Mouse (Mus musculus): ENCODE data around the gene Psme2. TPM values are rescaled to one million over a fixed set of nuclear protein-coding genes. Genes with fewer than 3 reads are reported as not detected.
A peak's percentile ranks its signal among the peaks of the same experiment; 100 is the strongest.

Psme2 gene
- polyA plus RNA-seq, 1 experiment from 2014 or later = 366 TPM

GRCm38 (mm10) chr14:55577871-55578667 is 12.8 kb downstream of the Psme2 start, which contains the start of gene Psme1:
Psme1 (plus strand) TSS chr14:55578123.
- H3K4me3 ChIP-seq (replicated peaks) = peak within 1 kb of the TSS; percentile 79
- peaks cover 10% of the 10 kb centered on the region for H3K4me1 ChIP-seq (replicated peaks)
- H3K4me2 ChIP-seq (replicated peaks) = peak within 1 kb of the TSS; percentile 79
- H3K27ac ChIP-seq = peak within 1 kb of the TSS; percentile 88
- peak; percentile 94 for ATAC-seq
- under 1% methylated on average over 32 of the region's 32 CpGs for WGBS
- no peaks in the 10 kb centered on the region for H3K27me3 ChIP-seq (replicated peaks)
- no peaks in the 10 kb centered on the region for H3K9me3 ChIP-seq
- peaks cover 13% of the 10 kb centered on the region for H3K36me3 ChIP-seq
- peak within 1 kb of the TSS; percentile 92 for H3K9ac ChIP-seq

- Histone ChIP-seq H3K27me3 (replicated peaks) (no peaks in the 10 kb centered on the region), H3K27ac (no peak overlapping the region), H3K4me3 (replicated peaks) (no peak overlapping the region), H3K4me1 (replicated peaks) (peaks cover 10% of the 10 kb centered on the region), H3K36me3 (peaks cover 10% of the 10 kb centered on the region), H3K4me2 (replicated peaks) (no peak overlapping the region), H3K9ac (no peak overlapping the region), H3K9me3 (no peaks in the 10 kb centered on the region)
- WGBS = 80% methylated on average over 16 of the region's 16 CpGs
- ATAC-seq = no peak
Measured at GRCm38 (mm10) chr14:55576376-55576775, 14.5 kb downstream of the Psme2 start.

GRCm38 (mm10) chr14:55575711-55576110 is 15.2 kb downstream of the Psme2 start:
- no peak overlapping the region for H3K9ac ChIP-seq
- no peaks in the 10 kb centered on the region for H3K9me3 ChIP-seq
- no peak overlapping the region for H3K27ac ChIP-seq
- H3K36me3 ChIP-seq = peaks cover 6% of the 10 kb centered on the region; the same call in 1 of the 2 replicates
- no peak overlapping the region for H3K4me2 ChIP-seq (replicated peaks)
- WGBS = 70% methylated on average over 13 of the region's 13 CpGs
- H3K4me1 ChIP-seq (replicated peaks) = peaks cover 10% of the 10 kb centered on the region
- no peak overlapping the region for H3K4me3 ChIP-seq (replicated peaks)
- ATAC-seq = no peak
- H3K27me3 ChIP-seq (replicated peaks) = no peaks in the 10 kb centered on the region

GRCm38 (mm10) chr14:55575302-55575701 is 15.6 kb downstream of the Psme2 start, which contains the start of gene Fitm1:
Fitm1 (plus strand) TSS chr14:55575617.
- WGBS = 65% methylated on average over 8 of the region's 8 CpGs
- Histone ChIP-seq H3K4me1 (replicated peaks) (peaks cover 10% of the 10 kb centered on the region), H3K27ac (no peak within 1 kb of the TSS), H3K4me3 (replicated peaks) (no peak within 1 kb of the TSS), H3K36me3 (0 out of 2 replicates have a peak, but pooled peaks cover 2% of the 10 kb centered on the region), H3K9ac (no peak within 1 kb of the TSS), H3K27me3 (replicated peaks) (no peaks in the 10 kb centered on the region), H3K9me3 (no peaks in the 10 kb centered on the region), H3K4me2 (replicated peaks) (no peak within 1 kb of the TSS)
- ATAC-seq = no peak

- peaks cover 7% of the 10 kb centered on the region; the same call in 1 of the 2 replicates for H3K4me1 ChIP-seq (replicated peaks)
- no peaks in the 10 kb centered on the region for H3K27me3 ChIP-seq (replicated peaks)
- H3K27ac ChIP-seq = no peak overlapping the region
- no peaks in the 10 kb centered on the region for H3K9me3 ChIP-seq
- peaks cover 6% of the 10 kb centered on the region; the same call in 1 of the 2 replicates for H3K36me3 ChIP-seq
- no peak overlapping the region for H3K4me3 ChIP-seq (replicated peaks)
- H3K4me2 ChIP-seq (replicated peaks) = no peak overlapping the region
- ATAC-seq = no peak
- H3K9ac ChIP-seq = no peak overlapping the region
Measured at GRCm38 (mm10) chr14:55571760-55572159, 19.2 kb downstream of the Psme2 start.

- no peak for ATAC-seq
- Histone ChIP-seq H3K27ac (no peak overlapping the region), H3K36me3 (peaks cover 13% of the 10 kb centered on the region; the same call in 1 of the 2 replicates), H3K9ac (no peak overlapping the region), H3K4me3 (replicated peaks) (no peak overlapping the region), H3K4me1 (replicated peaks) (peaks cover 3% of the 10 kb centered on the region; the same call in 1 of the 2 replicates), H3K9me3 (no peaks in the 10 kb centered on the region), H3K27me3 (replicated peaks) (no peaks in the 10 kb centered on the region), H3K4me2 (replicated peaks) (no peak overlapping the region)
- WGBS = 85% methylated on average over 2 of the region's 2 CpGs
Measured at GRCm38 (mm10) chr14:55570588-55570987, 20.3 kb downstream of the Psme2 start.

GRCm38 (mm10) chr14:55567496-55567895 is 23.4 kb downstream of the Psme2 start:
- Histone ChIP-seq H3K9me3 (no peaks in the 10 kb centered on the region), H3K27me3 (replicated peaks) (no peaks in the 10 kb centered on the region), H3K4me3 (replicated peaks) (no peak overlapping the region), H3K27ac (no peak overlapping the region), H3K36me3 (peaks cover 29% of the 10 kb centered on the region), H3K9ac (no peak overlapping the region), H3K4me1 (replicated peaks) (no peaks in the 10 kb centered on the region), H3K4me2 (replicated peaks) (no peak overlapping the region)
- no peak for ATAC-seq
- 74% methylated on average over 3 of the region's 3 CpGs for WGBS

GRCm38 (mm10) chr14:55565748-55566147 is 25.2 kb downstream of the Psme2 start:
- WGBS = 67% methylated on average over 3 of the region's 3 CpGs

GRCm38 (mm10) chr14:55563249-55563648 is 27.7 kb downstream of the Psme2 start:
- ATAC-seq = no peak
- H3K27ac ChIP-seq = no peak overlapping the region
- H3K4me3 ChIP-seq (replicated peaks) = no peak overlapping the region
- WGBS = 91% methylated on average over 11 of the region's 11 CpGs
- no peaks in the 10 kb centered on the region for H3K27me3 ChIP-seq (replicated peaks)
- H3K9me3 ChIP-seq = no peaks in the 10 kb centered on the region
- H3K36me3 ChIP-seq = peaks cover 23% of the 10 kb centered on the region
- H3K4me1 ChIP-seq (replicated peaks) = peaks cover 13% of the 10 kb centered on the region
- no peak overlapping the region for H3K9ac ChIP-seq
- no peak overlapping the region for H3K4me2 ChIP-seq (replicated peaks)

More at GRCm38 (mm10) chr14:55565748-55566147, 25.2 kb downstream of the Psme2 start:
- H3K4me1 ChIP-seq (replicated peaks) = peaks cover 13% of the 10 kb centered on the region
- H3K27ac ChIP-seq = no peak overlapping the region
- H3K36me3 ChIP-seq = peaks cover 29% of the 10 kb centered on the region
- no peaks in the 10 kb centered on the region for H3K9me3 ChIP-seq
- ATAC-seq = no peak
- H3K27me3 ChIP-seq (replicated peaks) = no peaks in the 10 kb centered on the region
- H3K4me3 ChIP-seq (replicated peaks) = no peak overlapping the region
- no peak overlapping the region for H3K4me2 ChIP-seq (replicated peaks)
- H3K9ac ChIP-seq = no peak overlapping the region

GRCm38 (mm10) chr14:55561860-55562259 is 29.1 kb downstream of the Psme2 start:
- H3K36me3 ChIP-seq = peaks cover 22% of the 10 kb centered on the region
- no peak overlapping the region for H3K9ac ChIP-seq
- no peak for ATAC-seq
- H3K27ac ChIP-seq = no peak overlapping the region
- WGBS = 84% methylated on average over 10 of the region's 10 CpGs
- H3K27me3 ChIP-seq (replicated peaks) = no peaks in the 10 kb centered on the region
- H3K4me3 ChIP-seq (replicated peaks) = no peak overlapping the region
- no peaks in the 10 kb centered on the region for H3K9me3 ChIP-seq
- peaks cover 13% of the 10 kb centered on the region for H3K4me1 ChIP-seq (replicated peaks)
- H3K4me2 ChIP-seq (replicated peaks) = 0 out of 2 replicates have a peak overlapping the region, but pooled peaks have one; percentile 68

GRCm38 (mm10) chr14:55560202-55561073 is 30.5 kb downstream of the Psme2 start, which contains the start of gene A730061H03Rik:
A730061H03Rik (minus strand) TSS chr14:55560406.
- Histone ChIP-seq H3K27me3 (replicated peaks) (no peaks in the 10 kb centered on the region), H3K36me3 (peaks cover 14% of the 10 kb centered on the region), H3K9ac (peak within 1 kb of the TSS; percentile 74), H3K4me3 (replicated peaks) (peak within 1 kb of the TSS; percentile 61), H3K9me3 (no peaks in the 10 kb centered on the region), H3K27ac (peak within 1 kb of the TSS; percentile 97), H3K4me2 (replicated peaks) (peak within 1 kb of the TSS; percentile 68), H3K4me1 (replicated peaks) (peaks cover 13% of the 10 kb centered on the region)
- WGBS = under 1% methylated on average over 51 of the region's 51 CpGs
- ATAC-seq = peak; percentile 96

GRCm38 (mm10) chr14:55559799-55560201 is 31.1 kb downstream of the Psme2 start, which contains the start of gene Dcaf11:
Dcaf11 (plus strand) TSS chr14:55560006.
- Histone ChIP-seq H3K4me2 (replicated peaks) (peak within 1 kb of the TSS; percentile 68), H3K9me3 (no peaks in the 10 kb centered on the region), H3K27me3 (replicated peaks) (no peaks in the 10 kb centered on the region), H3K27ac (peak within 1 kb of the TSS; percentile 97), H3K9ac (peak within 1 kb of the TSS; percentile 74), H3K4me3 (replicated peaks) (peak within 1 kb of the TSS; percentile 61), H3K4me1 (replicated peaks) (peaks cover 13% of the 10 kb centered on the region), H3K36me3 (peaks cover 7% of the 10 kb centered on the region; the same call in 1 of the 2 replicates)
- WGBS = under 1% methylated on average over 27 of the region's 27 CpGs
- peak; percentile 89 for ATAC-seq
